Mouse (Mus musculus): Measurements from ENCODE around the gene Gtf3c6.
A peak's percentile ranks its signal among the peaks of the same experiment; 100 is the strongest.

Gene Gtf3c6

GRCm38 (mm10) chr10:40257414-40258255 is at the start of gene Gtf3c6:
Gene Gtf3c6 (minus strand): TSS chr10:40258108.
- TF ChIP-seq GATA4 (IDR thresholded peaks at IDR 0.05; ENCODE audit: insufficient replicate concordance, low read length) = no peak

- no peak for TF ChIP-seq GATA4 (IDR thresholded peaks at IDR 0.05; ENCODE audit: insufficient replicate concordance, low read length)
Measured at GRCm38 (mm10) chr10:40305989-40306388, 48.1 kb upstream of the Gtf3c6 start.

GRCm38 (mm10) chr10:40302140-40302985 is 44.5 kb upstream of the Gtf3c6 start, which contains the start of gene Amd1:
Gene Amd1 (minus strand): TSS chr10:40302186.
- TF ChIP-seq GATA4 (IDR thresholded peaks at IDR 0.05; ENCODE audit: insufficient replicate concordance, low read length) = peak; percentile 14; the same call in 1 of the 2 replicates

- no peak for TF ChIP-seq GATA4 (IDR thresholded peaks at IDR 0.05; ENCODE audit: insufficient replicate concordance, low read length)
Measured at GRCm38 (mm10) chr10:40300648-40301171, 42.8 kb upstream of the Gtf3c6 start.

- TF ChIP-seq GATA4 (IDR thresholded peaks at IDR 0.05; ENCODE audit: insufficient replicate concordance, low read length) = no peak
Measured at GRCm38 (mm10) chr10:40292640-40293039, 34.7 kb upstream of the Gtf3c6 start.

GRCm38 (mm10) chr10:40286767-40287166 is 28.9 kb upstream of the Gtf3c6 start:
- no peak for TF ChIP-seq GATA4 (IDR thresholded peaks at IDR 0.05; ENCODE audit: insufficient replicate concordance, low read length)

GRCm38 (mm10) chr10:40285571-40285970 is 27.7 kb upstream of the Gtf3c6 start:
- no peak for TF ChIP-seq GATA4 (IDR thresholded peaks at IDR 0.05; ENCODE audit: insufficient replicate concordance, low read length)

GRCm38 (mm10) chr10:40284997-40285396 is 27.1 kb upstream of the Gtf3c6 start:
- TF ChIP-seq GATA4 (IDR thresholded peaks at IDR 0.05; ENCODE audit: insufficient replicate concordance, low read length) = no peak

GRCm38 (mm10) chr10:40284179-40284831 is 26.4 kb upstream of the Gtf3c6 start:
- TF ChIP-seq GATA4 (IDR thresholded peaks at IDR 0.05; ENCODE audit: insufficient replicate concordance, low read length) = no peak

- no peak for TF ChIP-seq GATA4 (IDR thresholded peaks at IDR 0.05; ENCODE audit: insufficient replicate concordance, low read length)
Measured at GRCm38 (mm10) chr10:40283636-40284035, 25.7 kb upstream of the Gtf3c6 start.

GRCm38 (mm10) chr10:40281565-40281964 is 23.7 kb upstream of the Gtf3c6 start:
- no peak for TF ChIP-seq GATA4 (IDR thresholded peaks at IDR 0.05; ENCODE audit: insufficient replicate concordance, low read length)

GRCm38 (mm10) chr10:40278317-40278716 is 20.4 kb upstream of the Gtf3c6 start:
- no peak for TF ChIP-seq GATA4 (IDR thresholded peaks at IDR 0.05; ENCODE audit: insufficient replicate concordance, low read length)

GRCm38 (mm10) chr10:40275991-40276390 is 18.1 kb upstream of the Gtf3c6 start:
- no peak for TF ChIP-seq GATA4 (IDR thresholded peaks at IDR 0.05; ENCODE audit: insufficient replicate concordance, low read length)

GRCm38 (mm10) chr10:40273938-40274337 is 16.0 kb upstream of the Gtf3c6 start:
- TF ChIP-seq GATA4 (IDR thresholded peaks at IDR 0.05; ENCODE audit: insufficient replicate concordance, low read length) = no peak

GRCm38 (mm10) chr10:40271216-40271615 is 13.3 kb upstream of the Gtf3c6 start:
- no peak for TF ChIP-seq GATA4 (IDR thresholded peaks at IDR 0.05; ENCODE audit: insufficient replicate concordance, low read length)
